Comparison of ENCODE assay signal across 21 mouse cellular contexts in genomic region chr10:4971156-4971555, GRCm38 (mm10).
"Had no signal": no experiment of that assay in that cellular context is flagged by ENCODE, and none has a peak within 500 bp of the region (broad histone marks: within the 10 kb centered on the region; RNA-seq: fewer than 3 reads in every experiment).

No protein-coding gene starts in this region.

- H3K9ac ChIP-seq: limb, embryonic 13.5 days; liver, embryonic 12.5 days; liver, embryonic 15.5 days; midbrain, embryonic 12.5 days; midbrain, embryonic 15.5 days; neural tube, embryonic 12.5 days; neural tube, embryonic 15.5 days; stomach, embryonic 15.5 days had no signal

- H3K4me1 ChIP-seq: limb, embryonic 10.5 days; limb, embryonic 13.5 days; liver, embryonic 12.5 days; liver, embryonic 15.5 days; midbrain, embryonic 12.5 days; midbrain, embryonic 15.5 days; neural tube, embryonic 12.5 days; neural tube, embryonic 15.5 days; stomach, embryonic 15.5 days had no signal

- H3K4me2 ChIP-seq: limb, embryonic 13.5 days; liver, embryonic 12.5 days; liver, embryonic 15.5 days; midbrain, embryonic 12.5 days; midbrain, embryonic 15.5 days; neural tube, embryonic 12.5 days; neural tube, embryonic 15.5 days; stomach, embryonic 15.5 days had no signal

- H3K27ac ChIP-seq: layer of hippocampus, adult 2 months; limb, embryonic 10.5 days; limb, embryonic 13.5 days; liver, embryonic 12.5 days; liver, embryonic 15.5 days; macrophage; midbrain, embryonic 12.5 days; midbrain, embryonic 15.5 days; neural tube, embryonic 12.5 days; neural tube, embryonic 15.5 days; stomach, embryonic 15.5 days had no signal

- H3K9me3 ChIP-seq: limb, embryonic 10.5 days; limb, embryonic 13.5 days; liver, embryonic 12.5 days; liver, embryonic 15.5 days; midbrain, embryonic 12.5 days; midbrain, embryonic 15.5 days; neural tube, embryonic 12.5 days; neural tube, embryonic 15.5 days; stomach, embryonic 15.5 days had no signal

- H3K36me3 ChIP-seq: limb, embryonic 10.5 days; limb, embryonic 13.5 days; liver, embryonic 12.5 days; liver, embryonic 15.5 days; midbrain, embryonic 12.5 days; midbrain, embryonic 15.5 days; neural tube, embryonic 12.5 days; neural tube, embryonic 15.5 days; stomach, embryonic 15.5 days had no signal

- DNase-seq: kidney, adult 11 months; kidney, adult 8-10 months; kidney, postnatal 25 days; layer of hippocampus, adult 9-11 months; liver; lung, adult 18-20 months; retina, postnatal 1 day; right cerebral cortex, postnatal 25 days; spleen, adult 18-20 months; thymus, postnatal 25 days had no signal

- H3K27me3 ChIP-seq: limb, embryonic 13.5 days; liver, embryonic 12.5 days; liver, embryonic 15.5 days; midbrain, embryonic 12.5 days; midbrain, embryonic 15.5 days; neural tube, embryonic 12.5 days; neural tube, embryonic 15.5 days; stomach, embryonic 15.5 days had no signal

- H3K4me3 ChIP-seq: layer of hippocampus, adult 2 months; limb, embryonic 10.5 days; limb, embryonic 13.5 days; liver, embryonic 12.5 days; liver, embryonic 15.5 days; midbrain, embryonic 12.5 days; midbrain, embryonic 15.5 days; neural tube, embryonic 12.5 days; neural tube, embryonic 15.5 days; stomach, embryonic 15.5 days had no signal

- ATAC-seq: liver, embryonic 12.5 days; midbrain, embryonic 15.5 days had no signal
